Mouse (Mus musculus) heart, embryonic 16.5 days (tissue): ENCODE results near the gene Kcnab3. TPM values are rescaled to one million over a fixed set of nuclear protein-coding genes. Genes with fewer than 3 reads are reported as not detected.
"Not testable (repeated sequence)": the region's sequence is repeated elsewhere in the genome, so short reads cannot be mapped to it uniquely, and the experiment has no call there.

Source experiments
- ATAC-seq: fragments of 200-750 bp; cut with Nextera tagmentation; replicated peaks from 2 replicates; pipeline ENCODE4 v1.8.0; 2017; ENCODE audit warnings: moderate number of reproducible peaks; ENCODE audit not compliant: insufficient read depth, low FRiP score; ENCODE audit errors: extremely low read depth
- H3K27ac ChIP-seq: fragments of 300-500 bp; sonication (generic); 2 replicates; pipeline ENCODE4 v1.5.1; 2014; ENCODE audit warnings: mild to moderate bottlenecking, low read length, control low read depth, moderate library complexity
- H3K27me3 ChIP-seq: fragments of 300-500 bp; sonication (generic); 2 replicates; pipeline ENCODE4 v1.6.1; 2014; ENCODE audit warnings: low read length, mixed read lengths; ENCODE audit not compliant: control insufficient read depth, insufficient read depth
- H3K36me3 ChIP-seq: fragments of 300-500 bp; sonication (generic); 2 replicates; pipeline ENCODE4 v1.6.1; 2014; ENCODE audit not compliant: control insufficient read depth, insufficient read depth
- H3K4me1 ChIP-seq: fragments of 300-500 bp; sonication (generic); 2 replicates; pipeline ENCODE4 v1.6.1; 2014; ENCODE audit warnings: low read length, mixed read lengths; ENCODE audit not compliant: control insufficient read depth, insufficient read depth
- H3K4me2 ChIP-seq: fragments of 300-500 bp; sonication (generic); 2 replicates; pipeline ENCODE4 v1.6.1; 2014; ENCODE audit warnings: low read depth, mild to moderate bottlenecking, control low read depth, low read length
- H3K4me3 ChIP-seq: fragments of 300-500 bp; sonication (generic); 2 replicates; pipeline ENCODE4 v1.5.1; 2014; ENCODE audit warnings: mild to moderate bottlenecking, control low read depth, low read length
- H3K9ac ChIP-seq: fragments of 300-500 bp; sonication (generic); 2 replicates; pipeline ENCODE4 v1.6.1; 2014; ENCODE audit warnings: low read length, control low read depth
- H3K9me3 ChIP-seq: fragments of 300-500 bp; sonication (generic); replicated peaks from 2 replicates; pipeline ENCODE4 v1.6.1; 2016; ENCODE audit warnings: low read length; ENCODE audit not compliant: control insufficient read depth
- WGBS: fragments of 180-500 bp; shearing (Covaris S2); extraction: QIAGEN DNeasy Blood & Tissue Kit; methylation state at CpG from one replicate; pipeline ENCODE4 v1.1.7; 2014; 5-methylcytosine and 5-hydroxymethylcytosine counted together
- polyA plus RNA-seq: library from polyadenylated mRNA; unstranded; fragments of >200 nt; fragmentation: Nextera tagmentation; extraction: Ambion mirVana; gene quantifications from 2 replicates; pipeline ENCODE4 v1.2.1, GENCODE M21; 2015

The Kcnab3 gene
- polyA plus RNA-seq, 1 experiment from 2014 or later = 0.79 TPM

- Histone ChIP-seq H3K36me3 (peaks cover 50% of the 10 kb centered on the region), H3K27ac (no peak overlapping the region), H3K4me3 (no peak overlapping the region), H3K9me3 (no peaks in the 10 kb centered on the region), H3K9ac (0 out of 2 replicates have a peak overlapping the region, but pooled peaks have one; percentile 5), H3K4me1 (no peaks in the 10 kb centered on the region), H3K27me3 (no peaks in the 10 kb centered on the region), H3K4me2 (no peak overlapping the region)
- 57% methylated on average over 7 of the region's 7 CpGs for WGBS
- no peak for ATAC-seq
Observed at GRCm38 (mm10) chr11:69311266-69311665, 14.8 kb upstream of the Kcnab3 start.

DNA sequence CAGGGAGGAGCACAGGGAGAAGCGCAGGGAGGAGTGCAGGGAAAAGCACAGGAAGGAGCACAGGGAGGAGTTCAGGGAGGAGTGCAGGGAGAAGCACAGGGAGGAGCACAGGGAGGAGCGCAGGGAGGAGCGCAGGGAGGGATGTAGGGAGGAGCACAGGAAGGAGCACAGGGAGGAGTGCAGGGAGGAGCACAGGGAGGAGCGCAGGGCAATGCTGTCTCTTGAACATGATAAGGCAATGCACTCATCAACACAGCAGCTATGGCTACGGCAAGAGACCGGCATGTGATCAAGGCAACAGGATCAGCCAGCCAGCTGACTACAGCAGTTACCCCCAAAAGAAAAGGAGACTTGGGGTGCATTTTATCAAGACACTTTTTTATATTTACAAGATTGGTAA lies 9.7 kb upstream of the Kcnab3 start:
- Histone ChIP-seq H3K9ac (no peak overlapping the region), H3K4me2 (no peak overlapping the region), H3K27me3 (no peaks in the 10 kb centered on the region), H3K36me3 (peaks cover 38% of the 10 kb centered on the region), H3K4me1 (no peaks in the 10 kb centered on the region), H3K9me3 (no peaks in the 10 kb centered on the region), H3K27ac (no peak overlapping the region), H3K4me3 (no peak overlapping the region)
- 98% methylated on average over 6 of the region's 6 CpGs for WGBS
- no peak for ATAC-seq

DNA sequence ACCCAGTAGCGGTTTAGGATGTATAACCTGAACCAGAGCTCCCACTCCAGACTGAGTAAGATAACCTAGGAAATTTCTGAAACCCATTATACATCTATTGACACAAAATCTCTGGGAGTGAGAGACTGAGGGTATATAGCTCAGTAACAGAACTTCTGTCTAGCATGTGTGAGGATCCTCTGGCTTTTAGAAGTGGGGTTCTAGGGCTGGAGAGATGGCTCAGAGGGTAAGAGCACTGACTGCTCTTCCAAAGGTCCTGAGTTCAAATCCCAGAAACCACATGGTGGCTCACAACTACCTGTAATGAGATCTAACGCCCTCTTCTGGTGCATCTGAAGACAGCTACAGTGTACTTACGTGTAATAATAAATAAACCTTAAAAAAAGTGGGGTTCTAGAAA lies 8.1 kb upstream of the Kcnab3 start:
- 85% methylated on average over 3 of the region's 3 CpGs for WGBS
- not testable (repeated sequence) for H3K9ac ChIP-seq, H3K9me3 ChIP-seq, H3K4me3 ChIP-seq, H3K4me2 ChIP-seq, H3K27ac ChIP-seq, ATAC-seq, H3K27me3 ChIP-seq
- Histone ChIP-seq H3K36me3 (peaks cover 37% of the 10 kb centered on the region), H3K4me1 (peaks cover 11% of the 10 kb centered on the region)

- peak overlapping the region; percentile 88; the same call in 1 of the 2 replicates for H3K4me2 ChIP-seq
Observed at GRCm38 (mm10) chr11:69321580-69321979, 4.5 kb upstream of the Kcnab3 start.

DNA sequence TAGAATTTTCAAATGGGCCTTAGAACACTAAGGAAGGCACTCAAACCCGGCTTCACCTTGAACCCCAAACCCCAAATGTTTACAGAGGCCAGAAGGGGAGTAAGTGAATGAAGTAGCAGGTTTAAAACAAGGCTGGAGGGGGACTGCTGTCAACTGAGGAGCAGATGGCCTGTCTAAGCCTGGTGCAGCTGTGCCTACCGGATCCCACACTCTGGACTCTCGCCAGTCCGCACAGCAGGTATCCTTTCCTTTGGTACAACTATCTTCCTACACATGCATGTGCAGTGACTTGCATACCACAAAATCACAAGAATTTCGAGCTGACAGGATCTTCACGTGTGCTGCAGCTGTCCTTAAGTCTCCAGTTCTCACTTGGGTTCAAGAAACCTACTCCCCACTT lies 4.0 kb upstream of the Kcnab3 start:
- peaks cover 28% of the 10 kb centered on the region for H3K4me1 ChIP-seq
- no peak for ATAC-seq
- no peak overlapping the region for H3K27ac ChIP-seq
- peak overlapping the region; percentile 68; the same call in 1 of the 2 replicates for H3K4me3 ChIP-seq
- H3K9me3 ChIP-seq = no peaks in the 10 kb centered on the region
- H3K27me3 ChIP-seq = peaks cover 3% of the 10 kb centered on the region; the same call in 1 of the 2 replicates
- peak overlapping the region; percentile 89 for H3K9ac ChIP-seq
- H3K4me2 ChIP-seq = peak overlapping the region; percentile 88
- H3K36me3 ChIP-seq = peaks cover 19% of the 10 kb centered on the region; the same call in 1 of the 2 replicates
- WGBS = 71% methylated on average over 6 of the region's 6 CpGs

More at GRCm38 (mm10) chr11:69321580-69321979, 4.5 kb upstream of the Kcnab3 start:
- 0 out of 2 replicates have a peak, but pooled peaks cover under 1% of the 10 kb centered on the region for H3K27me3 ChIP-seq
- no peak overlapping the region; the same call in 1 of the 2 replicates for H3K9ac ChIP-seq
- 92% methylated on average over 6 of the region's 6 CpGs for WGBS
- peaks cover 23% of the 10 kb centered on the region; the same call in 1 of the 2 replicates for H3K36me3 ChIP-seq
- no peak for ATAC-seq
- H3K27ac ChIP-seq = no peak overlapping the region
- H3K4me3 ChIP-seq = no peak overlapping the region
- no peaks in the 10 kb centered on the region for H3K9me3 ChIP-seq
- H3K4me1 ChIP-seq = peaks cover 23% of the 10 kb centered on the region

DNA sequence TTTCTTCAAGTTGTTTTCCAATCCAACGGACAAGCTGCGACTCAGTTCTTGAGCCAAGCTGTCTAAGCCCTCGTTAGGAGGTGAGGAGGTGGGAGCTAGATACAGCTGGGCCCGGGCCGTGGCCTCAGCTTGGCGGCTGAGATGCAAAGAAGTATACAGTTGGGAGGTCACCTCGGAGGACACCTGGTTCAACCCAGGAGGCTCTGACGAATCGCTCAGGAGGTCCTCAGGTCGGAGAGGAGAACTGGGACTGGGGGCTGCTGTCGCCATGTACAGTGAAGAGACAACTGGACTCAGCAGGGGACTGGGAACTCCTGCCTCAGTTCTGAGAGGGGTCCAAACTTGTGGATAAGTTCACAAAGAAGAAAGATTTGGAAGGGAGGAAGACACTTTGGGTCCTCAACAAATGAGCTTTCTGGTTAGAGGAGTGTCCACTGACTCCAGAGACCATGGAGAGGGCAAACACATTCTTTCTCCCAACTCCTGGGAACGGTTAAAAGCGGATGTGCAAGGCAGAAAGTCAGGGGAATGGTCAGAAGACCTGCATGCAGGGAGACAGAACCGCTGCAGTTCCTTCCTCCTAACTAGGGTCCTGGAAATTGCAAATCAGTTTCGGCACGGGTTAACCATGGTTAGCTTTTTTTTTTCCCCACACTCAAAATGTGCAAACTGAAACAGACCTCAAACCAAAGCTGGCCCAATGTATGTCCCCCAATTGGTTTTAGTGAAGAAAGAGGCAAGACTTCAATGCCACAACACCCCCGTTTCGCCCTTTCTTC lies 3.2 kb upstream of the Kcnab3 start:
- peaks cover 29% of the 10 kb centered on the region for H3K4me1 ChIP-seq
- H3K27me3 ChIP-seq = peaks cover 5% of the 10 kb centered on the region; the same call in 1 of the 2 replicates
- no peak for ATAC-seq
- no peaks in the 10 kb centered on the region for H3K9me3 ChIP-seq
- peak overlapping the region; percentile 88 for H3K4me2 ChIP-seq
- H3K9ac ChIP-seq = peak overlapping the region; percentile 89
- peak overlapping the region; percentile 88 for H3K27ac ChIP-seq
- H3K4me3 ChIP-seq = peak overlapping the region; percentile 68
- peaks cover 17% of the 10 kb centered on the region; the same call in 1 of the 2 replicates for H3K36me3 ChIP-seq
- WGBS = 18% methylated on average over 18 of the region's 18 CpGs

- peak; percentile 93 for ATAC-seq
- Histone ChIP-seq H3K27ac (peak within 1 kb of the TSS; percentile 88), H3K9me3 (no peaks in the 10 kb centered on the region), H3K27me3 (peaks cover 9% of the 10 kb centered on the region; the same call in 1 of the 2 replicates), H3K4me3 (peak within 1 kb of the TSS; percentile 68), H3K4me2 (peak within 1 kb of the TSS; percentile 91), H3K4me1 (peaks cover 29% of the 10 kb centered on the region), H3K9ac (peak within 1 kb of the TSS; percentile 89), H3K36me3 (peaks cover 12% of the 10 kb centered on the region; the same call in 1 of the 2 replicates)
- 0% methylated on average over 30 of the region's 30 CpGs for WGBS
Observed at GRCm38 (mm10) chr11:69323667-69324111, 2.4 kb upstream of the Kcnab3 start, which contains the start of the genes Cntrob and Trappc1. TSS of gene Cntrob (minus strand) at chr11:69323775. TSS of gene Trappc1 (plus strand) at chr11:69323980.

DNA sequence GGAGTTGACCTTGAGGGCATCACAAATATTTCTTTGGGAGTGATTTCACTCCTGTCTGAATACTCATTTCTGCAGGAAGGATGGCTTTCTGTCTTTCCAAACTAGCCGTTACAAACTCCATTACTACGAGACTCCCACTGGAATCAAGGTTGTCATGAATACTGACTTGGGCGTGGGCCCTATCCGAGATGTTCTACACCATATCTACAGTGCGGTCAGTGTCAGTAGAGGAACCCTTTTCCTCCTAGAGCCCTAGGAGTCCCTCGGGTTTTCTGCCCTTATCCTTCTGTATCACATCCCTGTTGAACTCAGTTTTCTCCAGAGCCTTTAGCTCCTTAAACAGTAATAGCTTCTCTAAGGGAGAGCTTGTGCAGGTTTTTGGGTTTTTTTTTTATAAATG lies 1.3 kb upstream of the Kcnab3 start:
- peak overlapping the region; percentile 68 for H3K4me3 ChIP-seq
- H3K36me3 ChIP-seq = 0 out of 2 replicates have a peak, but pooled peaks cover 5% of the 10 kb centered on the region
- peaks cover 29% of the 10 kb centered on the region for H3K4me1 ChIP-seq
- H3K9me3 ChIP-seq = no peaks in the 10 kb centered on the region
- ATAC-seq = no peak
- peak overlapping the region; percentile 91 for H3K4me2 ChIP-seq
- no peak overlapping the region for H3K27ac ChIP-seq
- 72% methylated on average over 6 of the region's 6 CpGs for WGBS
- H3K9ac ChIP-seq = peak overlapping the region; percentile 77
- H3K27me3 ChIP-seq = peaks cover 10% of the 10 kb centered on the region; the same call in 1 of the 2 replicates
